ENCODE assay signal across 23 mouse cellular contexts in the genomic region with DNA sequence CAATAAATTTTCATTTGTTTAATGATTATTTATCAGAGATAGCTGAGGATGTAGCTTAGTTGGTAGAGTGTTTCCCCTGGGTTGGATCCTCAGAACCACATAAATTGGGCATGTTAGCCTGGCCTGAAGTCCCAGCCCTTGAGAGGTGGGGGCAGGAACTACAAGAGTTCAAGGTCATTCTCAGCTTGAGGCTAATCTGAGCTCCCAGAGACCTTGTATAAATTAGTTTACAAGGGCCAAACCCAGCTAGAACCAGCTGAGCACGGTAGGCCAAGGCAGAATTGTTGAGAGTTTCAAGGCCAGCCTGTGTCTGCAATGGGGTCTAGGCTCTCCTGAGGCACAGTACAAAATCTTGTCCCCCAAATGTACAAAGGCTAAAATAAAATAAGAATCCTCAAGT. TPM values are rescaled to one million over a fixed set of nuclear protein-coding genes. Genes with fewer than 3 reads are reported as not detected.
DNase-seq lines count a peak whose midpoint lies in the region; ATAC-seq and TF ChIP-seq lines count a peak whose summit lies in the region.
"Had no signal": no experiment of that assay in that cellular context is flagged by ENCODE, and none has a peak within 500 bp of the region (broad histone marks: within the 10 kb centered on the region; RNA-seq: fewer than 3 reads in every experiment).

No protein-coding gene starts in this region.

- in situ Hi-C loops in ES-E14 (cut with MboI; ENCODE audit: low sequenced_read_pairs in 2 of 2, unreplicated experiment in 2 of 2) = no loop called here

- no peaks in the 10 kb centered on the region for H3K9me3 ChIP-seq in heart, embryonic 13.5 days
- no peaks in the 10 kb centered on the region for H3K9me3 ChIP-seq in ES-E14 (ENCODE audit: control insufficient read depth, insufficient read depth, low read depth, low read length)
- H3K9me3 ChIP-seq: embryonic facial prominence, embryonic 12.5 days; hindbrain, embryonic 15.5 days; limb, embryonic 10.5 days; midbrain, embryonic 10.5 days had no signal

- no peak for DNase-seq in heart, adult 9 months (ENCODE audit: low spot score in 2 of 2)
- DNase-seq in kidney, adult 18-20 months = peak; percentile 16
- no peak for DNase-seq in kidney, postnatal 4 days
- peak; percentile 36 for DNase-seq in ES-E14 (ENCODE audit: low read depth, low spot score)
- peak; percentile 54 for DNase-seq in kidney, postnatal 14 days
- DNase-seq in embryo, embryonic 9.5 days (ENCODE audit: extremely low spot score) = no peak
- DNase-seq: adrenal gland, postnatal 25 days; cerebellum, adult 11 months; cerebellum, postnatal 14 days; forebrain, postnatal 0 days; gastrocnemius, postnatal 14 days; heart, adult 11 months; right cerebral cortex, postnatal 4 days; thymus, postnatal 25 days had no signal

- H3K4me3 ChIP-seq in heart, embryonic 13.5 days = no peak overlapping the region
- peak overlapping the region in 1 of 2 experiments; percentile 70; a peak in 1 of 4 replicates for H3K4me3 ChIP-seq in ES-E14 (ENCODE audit: insufficient read depth in 1 of 2, low read depth in 1 of 2, low read length in 2 of 2, poor library complexity in 1 of 2, severe bottlenecking in 1 of 2)
- H3K4me3 ChIP-seq: embryonic facial prominence, embryonic 12.5 days; limb, embryonic 10.5 days had no signal

- H3K27ac ChIP-seq in heart, embryonic 13.5 days (replicated peaks) = no peak overlapping the region
- H3K27ac ChIP-seq in ES-E14 (ENCODE audit: insufficient read depth, low read depth, low read length, poor library complexity, severe bottlenecking) = no peak overlapping the region
- H3K27ac ChIP-seq: embryonic facial prominence, embryonic 12.5 days; hindbrain, embryonic 15.5 days; limb, embryonic 10.5 days; midbrain, embryonic 10.5 days had no signal

- 36% methylated on average over 1 of the region's 1 CpGs for WGBS in heart, embryonic 13.5 days

- H3K36me3 ChIP-seq in heart, embryonic 13.5 days = no peaks in the 10 kb centered on the region
- no peaks in the 10 kb centered on the region for H3K36me3 ChIP-seq in ES-E14 (ENCODE audit: control insufficient read depth, insufficient read depth, low read length, poor library complexity, severe bottlenecking)
- H3K36me3 ChIP-seq: embryonic facial prominence, embryonic 12.5 days; hindbrain, embryonic 15.5 days; limb, embryonic 10.5 days; midbrain, embryonic 10.5 days had no signal

- H3K4me1 ChIP-seq in heart, embryonic 13.5 days = 0 out of 2 replicates have a peak, but pooled peaks cover 8% of the 10 kb centered on the region
- H3K4me1 ChIP-seq in ES-E14 (ENCODE audit: control insufficient read depth in 2 of 2, insufficient read depth in 2 of 2, low read length in 2 of 2, poor library complexity in 1 of 2) = peaks cover 2% of the 10 kb centered on the region in 2 experiments; a peak in 1 of 4 replicates
- H3K4me1 ChIP-seq: embryonic facial prominence, embryonic 12.5 days had no signal

- H3K27me3 ChIP-seq in heart, embryonic 13.5 days (replicated peaks) = 0 out of 2 replicates have a peak, but pooled peaks cover 3% of the 10 kb centered on the region

- no peak for ATAC-seq in heart, embryonic 13.5 days (ENCODE audit: extremely low read depth, insufficient number of reproducible peaks, low FRiP score, low TSS enrichment)
- ATAC-seq in monocyte, adult 5-6 weeks (replicated peaks; ENCODE audit: insufficient number of reproducible peaks, low FRiP score, low TSS enrichment, poor library complexity, severe bottlenecking) = no peak
- ATAC-seq: CD4-positive, CD25-positive, alpha-beta regulatory T cell, adult 4 months; forebrain, postnatal 0 days; lung, postnatal 0 days; midbrain, embryonic 16.5 days had no signal

- no peak overlapping the region for H3K9ac ChIP-seq in heart, embryonic 13.5 days
- no peak overlapping the region for H3K9ac ChIP-seq in ES-E14 (ENCODE audit: insufficient read depth, low read depth, low read length, poor library complexity, severe bottlenecking)
- H3K9ac ChIP-seq: embryonic facial prominence, embryonic 12.5 days; forebrain, postnatal 0 days; hindbrain, embryonic 15.5 days had no signal

- peak overlapping the region; percentile 92 for H3K4me2 ChIP-seq in heart, embryonic 13.5 days
- H3K4me2 ChIP-seq: embryonic facial prominence, embryonic 12.5 days had no signal

TF ChIP-seq in ES-E14, 5 proteins besides CTCF, POLR2A, EP300 and RAD21:
- TF ChIP-seq CHD2 (IDR thresholded peaks at IDR 0.05; ENCODE audit: low read depth, low read length) (no peak), ZNF384 (IDR thresholded peaks at IDR 0.05; ENCODE audit: low read depth, low read length) (no peak), ZC3H11A (IDR thresholded peaks at IDR 0.05; ENCODE audit: borderline replicate concordance, low read depth, low read length) (no peak), MAFK (IDR thresholded peaks at IDR 0.05; ENCODE audit: insufficient read depth, low read depth, low read length) (no peak), HCFC1 (IDR thresholded peaks at IDR 0.05; ENCODE audit: borderline replicate concordance, insufficient read depth, low read length) (no peak)
TF ChIP-seq in ES-E14: peak in this region for 0.

RNA-seq across cellular contexts. Expression of a gene that starts 1.5 kb away (rescaled TPM):
- 13.1 and 13.5 TPM in 2 replicates for polyA plus RNA-seq in heart, embryonic 13.5 days (2015; fragmentation: Nextera tagmentation; extraction: Ambion mirVana)
- total RNA-seq in ES-E14 (2012; rRNA removed) = 11.5 and 11.8 TPM in 2 replicates
- total RNA-seq in monocyte, adult 5-6 weeks (2017) = 1.3 to 13.8 TPM (median 1.4 TPM) in 3 replicates

RNA-seq across cellular contexts. Expression of a gene that starts 19.5 kb away (rescaled TPM):
- 1.4 and 1.7 TPM in 2 replicates for polyA plus RNA-seq in heart, embryonic 13.5 days (2015; fragmentation: Nextera tagmentation; extraction: Ambion mirVana)
- 0.11 and 0.13 TPM in 2 replicates for total RNA-seq in ES-E14 (2012; rRNA removed)
- total RNA-seq in monocyte, adult 5-6 weeks (2017) = 27.3 to 53.1 TPM (median 48.1 TPM) in 3 replicates

Comparison
In these comparisons a context has a peak if more than half of its experiments do, and no peak if none do; other contexts are left out.
1. DNase-seq: peak in kidney, adult 18-20 months (single experiment), ES-E14 (single experiment) and kidney, postnatal 14 days (single experiment); none in heart, adult 9 months (0 of 2), kidney, postnatal 4 days (0 of 2) and embryo, embryonic 9.5 days (single experiment).
2. RNA of a gene that starts 19.5 kb away (total RNA-seq): 27.3 to 53.1 TPM in monocyte, adult 5-6 weeks; 0.11 to 0.13 TPM in ES-E14; every median in the first group is over 10 times any median in the second.